Mouse (Mus musculus) stomach, postnatal 0 days (tissue): ENCODE data around the gene Bclaf1. TPM values are rescaled to one million over a fixed set of nuclear protein-coding genes. Genes with fewer than 3 reads are reported as not detected.

Experiments
- ATAC-seq: fragments of 200-750 bp; cut with Nextera tagmentation; 2 replicates; pipeline ENCODE4 v1.8.0; 2017; ENCODE audit not compliant: low FRiP score, low TSS enrichment
- DNase-seq: peaks from one replicate; pipeline ENCODE4 v3.0.0-alpha.2; 2016; ENCODE audit warnings: low spot score
- H3K27ac ChIP-seq: fragments of 300-500 bp; sonication (generic); replicated peaks from 2 replicates; pipeline ENCODE4 v1.5.1; 2014; ENCODE audit warnings: mild to moderate bottlenecking, control low read depth
- H3K27me3 ChIP-seq: fragments of 300-500 bp; sonication (generic); 2 replicates; pipeline ENCODE4 v1.6.1; 2014; ENCODE audit warnings: low read length; ENCODE audit not compliant: control insufficient read depth, insufficient read depth
- H3K36me3 ChIP-seq: fragments of 300-500 bp; sonication (generic); 2 replicates; pipeline ENCODE4 v1.6.1; 2014; ENCODE audit warnings: low read length, mixed read lengths; ENCODE audit not compliant: control insufficient read depth, insufficient read depth
- H3K4me1 ChIP-seq: fragments of 300-500 bp; sonication (generic); replicated peaks from 2 replicates; pipeline ENCODE4 v1.6.1; 2014; ENCODE audit warnings: antibody characterized with exemption; ENCODE audit not compliant: control insufficient read depth, insufficient read depth
- H3K4me2 ChIP-seq: fragments of 300-500 bp; sonication (generic); replicated peaks from 2 replicates; pipeline ENCODE4 v1.6.1; 2014; ENCODE audit warnings: low read depth, mild to moderate bottlenecking, control low read depth, moderate library complexity
- H3K4me3 ChIP-seq: fragments of 300-500 bp; sonication (generic); 2 replicates; pipeline ENCODE4 v1.5.1; 2014; ENCODE audit warnings: low read depth, low read length, control low read depth
- H3K9ac ChIP-seq: fragments of 300-500 bp; sonication (generic); 2 replicates; pipeline ENCODE4 v1.6.1; 2014; ENCODE audit warnings: mild to moderate bottlenecking, low read length, control low read depth, mixed read lengths
- H3K9me3 ChIP-seq: fragments of 300-500 bp; sonication (generic); 2 replicates; pipeline ENCODE4 v1.6.1; 2016; ENCODE audit warnings: low read length; ENCODE audit not compliant: control insufficient read depth
- CTCF ChIP-seq: IDR thresholded peaks from 2 replicates; pipeline ENCODE4 v1.5.1; 2016; ENCODE audit warnings: antibody characterized with exemption, low read depth, mild to moderate bottlenecking, moderate library complexity
- EP300 ChIP-seq: optimal IDR thresholded peaks from 2 replicates; pipeline ENCODE3; 2016; ENCODE audit warnings: antibody characterized with exemption
- WGBS: fragments of 180-500 bp; shearing (Covaris S2); extraction: QIAGEN DNeasy Blood & Tissue Kit; methylation state at CpG from one replicate; pipeline ENCODE4 v1.1.7; 2014; 5-methylcytosine and 5-hydroxymethylcytosine counted together
- polyA plus RNA-seq: library from polyadenylated mRNA; unstranded; fragments of >200 nt; fragmentation: Nextera tagmentation; extraction: Ambion mirVana; gene quantifications from 2 replicates; pipeline ENCODE4 v1.2.1, GENCODE M21; 2015

Bclaf1 gene
- polyA plus RNA-seq, 1 experiment from 2014 or later = 39.4 TPM

DNA sequence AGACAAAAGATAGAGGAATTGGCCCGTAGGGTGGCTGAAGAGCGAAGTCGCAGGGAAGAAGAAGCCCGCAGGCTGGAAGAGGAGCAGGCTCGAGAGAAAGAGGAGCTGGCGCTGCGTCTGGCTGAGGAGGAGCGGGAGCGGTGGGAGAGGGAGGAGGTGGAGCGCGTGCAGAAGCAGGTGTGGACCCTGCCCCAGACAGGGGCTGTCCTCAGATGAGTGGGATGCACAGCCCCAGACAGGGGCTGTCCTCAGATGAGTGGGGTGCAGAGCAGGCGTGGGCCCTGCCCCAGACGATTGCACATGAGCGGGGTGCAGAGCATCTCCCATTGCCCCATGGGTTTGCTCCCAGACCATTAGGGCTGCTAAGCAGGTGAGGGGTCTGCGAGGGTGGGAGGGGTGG lies 39.0 kb upstream of the Bclaf1 start:
- no peak overlapping the region for H3K4me3 ChIP-seq
- no peaks in the 10 kb centered on the region for H3K4me1 ChIP-seq
- H3K27me3 ChIP-seq = no peaks in the 10 kb centered on the region
- no peak overlapping the region for H3K4me2 ChIP-seq
- DNase-seq (no peak), ATAC-seq (no peak)
- WGBS = 79% methylated on average over 15 of the region's 15 CpGs
- no peak overlapping the region for H3K27ac ChIP-seq
- no peak overlapping the region for H3K9ac ChIP-seq
- no peak for TF ChIP-seq CTCF
- no peak for TF ChIP-seq EP300
- no peaks in the 10 kb centered on the region for H3K9me3 ChIP-seq
- H3K36me3 ChIP-seq = 0 out of 2 replicates have a peak, but pooled peaks cover 2% of the 10 kb centered on the region

DNA sequence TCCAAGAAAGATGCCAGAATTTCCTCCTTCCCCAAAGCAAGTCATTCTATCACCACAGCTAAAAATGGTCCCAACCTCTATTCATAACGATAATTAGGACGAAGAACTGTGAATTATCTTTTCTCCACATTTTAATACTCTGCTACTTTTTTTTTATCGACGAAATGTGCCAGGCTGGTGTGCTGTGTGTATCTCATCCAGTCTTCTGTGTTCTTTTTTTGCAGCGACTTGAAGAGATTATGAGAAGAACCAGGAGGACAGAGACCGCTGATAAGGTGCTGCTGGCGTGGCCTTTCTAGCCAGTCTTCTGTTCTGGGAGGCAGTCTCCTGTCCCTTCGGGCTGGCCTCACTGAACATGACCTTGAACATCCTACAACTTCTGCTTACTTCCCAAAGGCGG lies 38.2 kb upstream of the Bclaf1 start:
- Histone ChIP-seq H3K9ac (no peak overlapping the region), H3K27me3 (no peaks in the 10 kb centered on the region), H3K27ac (no peak overlapping the region), H3K4me2 (no peak overlapping the region), H3K4me1 (no peaks in the 10 kb centered on the region), H3K9me3 (no peaks in the 10 kb centered on the region), H3K4me3 (no peak overlapping the region), H3K36me3 (0 out of 2 replicates have a peak, but pooled peaks cover 2% of the 10 kb centered on the region)
- TF ChIP-seq CTCF (no peak), EP300 (no peak)
- ATAC-seq = no peak
- WGBS = 86% methylated on average over 9 of the region's 9 CpGs
- no peak for DNase-seq

DNA sequence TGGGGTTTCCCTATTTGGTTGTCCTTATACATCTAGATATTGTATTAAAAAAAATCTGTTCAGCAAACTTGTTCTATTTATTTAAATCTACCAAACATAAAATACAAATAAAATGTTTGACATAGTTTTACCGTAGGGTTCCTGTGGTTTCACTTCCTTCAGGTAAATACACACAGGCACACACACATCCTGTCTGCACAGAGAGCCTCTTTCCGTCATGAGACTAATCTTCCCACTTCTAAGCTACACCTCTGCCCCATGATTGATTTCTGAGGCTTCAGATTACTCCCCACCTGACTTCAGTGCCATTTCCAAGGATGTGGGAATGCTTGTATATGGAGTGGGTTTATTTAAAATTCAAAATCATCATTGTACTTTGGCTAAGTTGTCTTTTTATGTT lies 30.8 kb upstream of the Bclaf1 start:
- TF ChIP-seq CTCF (no peak), EP300 (no peak)
- no peaks in the 10 kb centered on the region for H3K27me3 ChIP-seq
- H3K4me1 ChIP-seq = no peaks in the 10 kb centered on the region; the same call in 1 of the 2 replicates
- H3K9me3 ChIP-seq = no peaks in the 10 kb centered on the region
- ATAC-seq (no peak), DNase-seq (no peak)
- 0 out of 2 replicates have a peak, but pooled peaks cover 2% of the 10 kb centered on the region for H3K36me3 ChIP-seq
- no peak overlapping the region for H3K4me3 ChIP-seq
- H3K9ac ChIP-seq = no peak overlapping the region
- whole genome bisulfite sequencing = 41% methylated on average over 2 of the region's 2 CpGs
- no peak overlapping the region for H3K27ac ChIP-seq
- no peak overlapping the region for H3K4me2 ChIP-seq

DNA sequence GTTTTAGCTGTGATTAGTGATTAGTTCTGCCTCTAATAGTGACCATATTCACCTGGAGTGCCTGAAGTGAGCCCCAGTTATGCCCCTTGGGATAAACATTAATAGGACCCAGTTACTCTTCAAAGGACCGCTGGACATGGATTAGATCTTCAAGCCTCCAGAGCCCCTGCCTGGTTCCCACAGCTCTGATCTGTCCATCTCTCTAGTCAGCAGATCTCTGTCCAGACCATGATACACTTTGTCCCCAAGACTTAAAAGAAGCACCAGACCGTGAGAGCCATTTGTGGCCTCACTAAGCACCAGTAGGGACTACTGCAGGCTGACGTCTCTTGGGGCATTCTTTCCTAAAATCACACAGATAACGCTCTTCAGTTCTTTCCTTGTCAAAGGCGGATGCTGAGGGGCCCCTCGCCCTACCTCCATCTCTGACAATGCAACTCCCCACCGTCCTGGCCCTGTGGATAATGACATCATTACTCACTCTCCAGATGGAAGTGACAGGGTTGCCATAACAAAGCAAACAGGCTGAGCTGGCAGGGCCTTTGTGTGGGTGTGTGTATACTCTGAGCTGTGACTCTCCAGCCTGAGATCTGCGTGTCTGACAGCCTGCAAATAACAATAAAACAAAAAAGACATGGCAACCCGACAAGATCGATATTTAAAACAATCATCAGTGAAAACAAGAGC lies 26.8 kb upstream of the Bclaf1 start:
- TF ChIP-seq EP300 = no peak
- TF ChIP-seq CTCF = no peak
- Histone ChIP-seq H3K4me2 (no peak overlapping the region), H3K27me3 (no peaks in the 10 kb centered on the region), H3K9ac (no peak overlapping the region), H3K36me3 (no peaks in the 10 kb centered on the region), H3K27ac (no peak overlapping the region), H3K4me1 (no peaks in the 10 kb centered on the region; the same call in 1 of the 2 replicates), H3K9me3 (no peaks in the 10 kb centered on the region), H3K4me3 (no peak overlapping the region)
- WGBS = 18% methylated on average over 10 of the region's 10 CpGs
- ATAC-seq (peak; percentile 92), DNase-seq (peak; percentile 59)

DNA sequence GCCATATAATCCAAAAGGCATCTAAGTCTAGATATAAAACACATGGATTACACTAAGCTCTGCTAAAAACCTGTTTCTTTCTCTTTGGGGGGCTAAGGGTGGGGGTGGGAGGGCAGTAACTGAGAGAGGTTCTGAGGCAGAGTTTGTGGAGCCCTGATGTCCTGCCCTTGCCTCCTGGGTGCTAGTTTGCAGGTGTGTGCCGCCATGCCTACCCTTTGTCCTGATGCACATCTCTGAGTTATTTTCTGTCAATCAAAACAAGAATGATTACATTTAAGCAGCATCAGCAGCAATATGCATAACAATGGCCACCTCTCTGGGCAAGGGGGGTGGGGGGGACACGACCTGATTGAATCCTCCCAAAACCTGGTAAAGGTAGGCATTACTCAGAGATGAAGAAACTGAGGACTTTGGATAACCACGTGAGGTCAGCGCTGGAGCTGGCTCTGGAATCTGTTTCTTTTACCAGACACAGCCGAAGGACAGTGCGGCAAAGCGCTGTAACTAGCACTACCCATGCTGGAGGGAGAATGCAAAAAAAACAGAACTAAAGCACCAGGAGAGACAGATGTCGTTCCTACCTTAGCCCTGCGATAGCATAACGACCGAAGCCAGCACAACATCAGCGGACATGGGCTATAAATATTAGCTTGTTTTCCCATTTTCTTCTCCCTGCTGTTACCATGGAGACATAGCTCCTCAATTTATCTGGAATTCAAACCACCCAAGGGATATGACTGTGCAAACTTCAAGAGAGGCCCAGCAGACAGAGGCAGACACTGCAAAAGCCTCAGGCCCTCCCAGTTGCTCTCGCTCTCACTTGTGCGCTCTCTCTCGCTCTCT lies 26.1 kb upstream of the Bclaf1 start:
- H3K4me3 ChIP-seq = no peak overlapping the region
- no peak overlapping the region for H3K9ac ChIP-seq
- no peak overlapping the region; the same call in 1 of the 2 replicates for H3K4me2 ChIP-seq
- ATAC-seq (no peak), DNase-seq (no peak)
- H3K27ac ChIP-seq = no peak overlapping the region
- no peaks in the 10 kb centered on the region for H3K36me3 ChIP-seq
- 38% methylated on average over 15 of the region's 15 CpGs for WGBS
- TF ChIP-seq CTCF = no peak
- TF ChIP-seq EP300 = no peak
- no peaks in the 10 kb centered on the region; the same call in 1 of the 2 replicates for H3K4me1 ChIP-seq
- no peaks in the 10 kb centered on the region for H3K27me3 ChIP-seq
- no peaks in the 10 kb centered on the region for H3K9me3 ChIP-seq

DNA sequence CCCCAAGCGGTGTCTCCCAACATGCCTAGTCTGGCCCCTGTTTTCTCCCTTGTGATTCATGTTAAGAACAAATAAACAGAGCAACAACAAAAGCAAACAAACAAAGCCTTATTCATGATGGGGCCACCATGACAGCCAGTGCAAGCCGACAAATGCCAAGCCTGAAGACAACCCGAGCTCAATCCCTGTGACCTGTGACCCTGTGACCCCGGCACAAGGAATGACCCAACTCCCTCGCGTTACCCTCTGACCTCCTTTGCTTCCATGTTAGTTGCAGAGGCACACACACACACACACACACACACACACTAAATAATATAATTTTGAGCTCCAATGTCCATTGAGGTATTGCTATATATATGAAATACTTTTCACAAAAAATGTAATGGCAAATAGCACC lies 24.9 kb upstream of the Bclaf1 start:
- no peak for ATAC-seq

More for the DNA sequence above, 24.9 kb upstream of the Bclaf1 start:
- Histone ChIP-seq H3K4me3 (no peak overlapping the region), H3K27me3 (no peaks in the 10 kb centered on the region), H3K36me3 (no peaks in the 10 kb centered on the region), H3K9ac (no peak overlapping the region), H3K9me3 (no peaks in the 10 kb centered on the region), H3K4me2 (no peak overlapping the region), H3K4me1 (no peaks in the 10 kb centered on the region; the same call in 1 of the 2 replicates), H3K27ac (no peak overlapping the region)
- 63% methylated on average over 6 of the region's 6 CpGs for WGBS
- no peak for DNase-seq
- TF ChIP-seq CTCF = no peak
- no peak for TF ChIP-seq EP300
